In the genomic region with DNA sequence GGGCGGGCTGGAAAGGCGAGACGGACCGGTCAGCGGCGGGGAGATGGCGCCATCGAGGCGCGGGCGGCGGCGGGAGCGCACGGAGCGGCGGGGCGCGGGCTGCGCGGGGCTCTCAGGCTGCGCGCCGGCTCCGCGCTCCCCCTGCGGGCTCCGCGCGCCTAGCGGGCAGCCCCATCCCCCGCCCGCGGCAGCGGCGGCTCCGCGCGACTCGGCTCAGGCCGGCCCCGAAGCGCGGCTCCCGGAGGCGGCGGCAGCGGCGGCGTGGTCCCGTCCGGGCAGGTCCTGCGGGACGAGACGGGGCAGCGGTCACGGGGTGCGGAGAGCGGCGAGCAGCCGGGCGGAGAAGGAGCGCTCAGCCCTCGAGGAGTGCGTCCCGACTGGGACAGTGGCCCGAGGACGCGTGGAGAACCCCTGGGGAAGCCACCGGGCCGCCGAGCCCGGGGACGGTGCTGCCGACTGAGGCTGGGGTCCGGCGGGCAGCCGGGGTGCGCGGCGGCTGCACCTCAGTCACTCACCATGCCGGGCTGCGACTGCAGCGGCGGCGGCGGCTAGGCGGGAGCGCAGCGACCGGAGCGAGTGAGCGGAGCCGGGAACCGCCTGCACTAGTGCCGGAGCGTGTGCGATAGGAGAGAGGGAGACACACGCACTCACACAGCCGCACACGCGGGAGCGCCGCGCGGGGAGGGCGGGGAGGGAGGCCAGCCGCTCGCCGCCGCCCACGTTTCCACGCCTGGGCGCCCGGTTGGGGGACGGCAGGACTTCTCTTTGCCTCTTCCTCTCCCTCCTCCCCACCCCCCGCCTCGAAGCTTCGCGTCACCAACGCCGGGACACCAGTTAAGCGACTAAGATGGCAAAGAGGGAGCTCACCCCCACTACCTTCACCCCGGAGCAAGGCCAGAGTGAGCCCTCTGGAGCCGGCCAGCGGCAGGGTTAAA, we compare ENCODE assay signal across 9 mouse cellular contexts. TPM values are rescaled to one million over a fixed set of nuclear protein-coding genes. Genes with fewer than 3 reads are reported as not detected.
DNase-seq lines count a peak whose midpoint lies in the region; ATAC-seq and TF ChIP-seq lines count a peak whose summit lies in the region.
"Had no signal": no experiment of that assay in that cellular context is flagged by ENCODE, and none has a peak within 500 bp of the region (broad histone marks: within the 10 kb centered on the region; RNA-seq: fewer than 3 reads in every experiment).

No protein-coding gene starts in this region.

- H3K4me1 ChIP-seq in ES-E14 (ENCODE audit: control insufficient read depth in 2 of 2, insufficient read depth in 2 of 2, low read length in 2 of 2, poor library complexity in 1 of 2) = no peaks in the 10 kb centered on the region; a peak in 1 of 4 replicates
- peaks cover 4% of the 10 kb centered on the region for H3K4me1 ChIP-seq in embryonic fibroblast, embryonic 13.5 days (ENCODE audit: control insufficient read depth, insufficient read depth, low read length)
- peaks cover 15% of the 10 kb centered on the region; the same call in 1 of the 2 replicates for H3K4me1 ChIP-seq in hindbrain, embryonic 16.5 days (ENCODE audit: control insufficient read depth, insufficient read depth, low read depth, low read length)
- H3K4me1 ChIP-seq in limb, embryonic 13.5 days = peaks cover 20% of the 10 kb centered on the region
- peaks cover 49% of the 10 kb centered on the region for H3K4me1 ChIP-seq in neural tube, embryonic 13.5 days (replicated peaks)

- peak; percentile 74 for ATAC-seq in hindbrain, embryonic 16.5 days
- ATAC-seq in limb, embryonic 13.5 days (ENCODE audit: low FRiP score, low read depth) = peak; percentile 40
- ATAC-seq in neural tube, embryonic 13.5 days (ENCODE audit: low read depth) = peak; percentile 80

- no peaks in the 10 kb centered on the region for H3K36me3 ChIP-seq in ES-E14 (ENCODE audit: control insufficient read depth, insufficient read depth, low read length, poor library complexity, severe bottlenecking)
- no peaks in the 10 kb centered on the region for H3K36me3 ChIP-seq in hindbrain, embryonic 16.5 days (ENCODE audit: control insufficient read depth, insufficient read depth, low read length)
- H3K36me3 ChIP-seq in limb, embryonic 13.5 days = no peaks in the 10 kb centered on the region
- H3K36me3 ChIP-seq in neural tube, embryonic 13.5 days = no peaks in the 10 kb centered on the region

- in situ Hi-C loops in ES-E14 (cut with MboI; ENCODE audit: low sequenced_read_pairs in 2 of 2, unreplicated experiment in 2 of 2) = no loop called here

- no peak for TF ChIP-seq POLR2A in embryonic fibroblast, embryonic 13.5 days (IDR thresholded peaks at IDR 0.05; ENCODE audit: low read depth, low read length)

- intact Hi-C loops in gastrocnemius, adult 2 months (cut with DNase I) = no loop called here

- no peak for TF ChIP-seq CTCF in gastrocnemius, adult 2 months (IDR thresholded peaks at IDR 0.05)
- no peak for TF ChIP-seq CTCF in embryonic fibroblast, embryonic 13.5 days (IDR thresholded peaks at IDR 0.05; ENCODE audit: borderline replicate concordance, insufficient read depth, low read length)

- peak overlapping the region; percentile 40 for H3K9ac ChIP-seq in ES-E14 (ENCODE audit: insufficient read depth, low read depth, low read length, poor library complexity, severe bottlenecking)
- H3K9ac ChIP-seq in hindbrain, embryonic 16.5 days (ENCODE audit: low read depth, low read length) = peak overlapping the region; percentile 79
- H3K9ac ChIP-seq in limb, embryonic 13.5 days = peak overlapping the region; percentile 61
- peak overlapping the region; percentile 80 for H3K9ac ChIP-seq in neural tube, embryonic 13.5 days

- peak overlapping the region; percentile 86 for H3K4me2 ChIP-seq in hindbrain, embryonic 16.5 days (ENCODE audit: low read length)
- H3K4me2 ChIP-seq in limb, embryonic 13.5 days (replicated peaks) = peak overlapping the region; percentile 93
- H3K4me2 ChIP-seq in neural tube, embryonic 13.5 days = peak overlapping the region; percentile 72

- no peaks in the 10 kb centered on the region for H3K9me3 ChIP-seq in ES-E14 (ENCODE audit: control insufficient read depth, insufficient read depth, low read depth, low read length)
- no peaks in the 10 kb centered on the region for H3K9me3 ChIP-seq in hindbrain, embryonic 16.5 days (ENCODE audit: control insufficient read depth, low read length)
- H3K9me3 ChIP-seq in limb, embryonic 13.5 days = no peaks in the 10 kb centered on the region
- H3K9me3 ChIP-seq in neural tube, embryonic 13.5 days = no peaks in the 10 kb centered on the region

- peak overlapping the region; percentile 67 for H3K4me3 ChIP-seq in gastrocnemius, adult 2 months
- peak overlapping the region; percentile 81 to 84 for H3K4me3 ChIP-seq in ES-E14 (ENCODE audit: insufficient read depth in 1 of 2, low read depth in 1 of 2, low read length in 2 of 2, poor library complexity in 1 of 2, severe bottlenecking in 1 of 2)
- H3K4me3 ChIP-seq in embryonic fibroblast, embryonic 13.5 days (ENCODE audit: insufficient read depth, low read length) = peak overlapping the region; percentile 45
- peak overlapping the region; percentile 76 for H3K4me3 ChIP-seq in hindbrain, embryonic 16.5 days (ENCODE audit: low read length)
- peak overlapping the region; percentile 58 for H3K4me3 ChIP-seq in limb, embryonic 13.5 days
- H3K4me3 ChIP-seq in neural tube, embryonic 13.5 days = peak overlapping the region; percentile 60

- WGBS in hindbrain, embryonic 16.5 days = under 1% methylated on average over 74 of the region's 126 CpGs
- 1% methylated on average over 48 of the region's 126 CpGs for WGBS in limb, embryonic 13.5 days
- under 1% methylated on average over 85 of the region's 126 CpGs for WGBS in neural tube, embryonic 13.5 days

- H3K27me3 ChIP-seq in hindbrain, embryonic 16.5 days (replicated peaks; ENCODE audit: control insufficient read depth, insufficient read depth, low read length) = peaks cover 10% of the 10 kb centered on the region
- H3K27me3 ChIP-seq in limb, embryonic 13.5 days = peaks cover 97% of the 10 kb centered on the region
- peaks cover 73% of the 10 kb centered on the region for H3K27me3 ChIP-seq in neural tube, embryonic 13.5 days

- DNase-seq in gastrocnemius, adult 2 months = peak; percentile 47
- no peak for DNase-seq in gastrocnemius, adult 18-20 months (ENCODE audit: low spot score)
- DNase-seq in ES-E14 (ENCODE audit: low read depth, low spot score) = peak; percentile 27
- no peak for DNase-seq in spleen, postnatal 4 days (ENCODE audit: low spot score in 2 of 2)

- no peak overlapping the region for H3K27ac ChIP-seq in gastrocnemius, adult 2 months
- H3K27ac ChIP-seq in ES-E14 (ENCODE audit: insufficient read depth, low read depth, low read length, poor library complexity, severe bottlenecking) = no peak overlapping the region
- no peak overlapping the region for H3K27ac ChIP-seq in embryonic fibroblast, embryonic 13.5 days (ENCODE audit: insufficient read depth, low read length)
- H3K27ac ChIP-seq in hindbrain, embryonic 16.5 days (ENCODE audit: low read depth, low read length) = peak overlapping the region; percentile 77
- H3K27ac ChIP-seq in limb, embryonic 13.5 days = no peak overlapping the region
- peak overlapping the region; percentile 82 for H3K27ac ChIP-seq in neural tube, embryonic 13.5 days (replicated peaks)

TF ChIP-seq in ES-E14, 5 proteins besides CTCF, POLR2A, EP300 and RAD21:
- TF ChIP-seq CHD2 (IDR thresholded peaks at IDR 0.05; ENCODE audit: low read depth, low read length) (no peak), ZC3H11A (IDR thresholded peaks at IDR 0.05; ENCODE audit: borderline replicate concordance, low read depth, low read length) (no peak), HCFC1 (IDR thresholded peaks at IDR 0.05; ENCODE audit: borderline replicate concordance, insufficient read depth, low read length) (no peak), MAFK (IDR thresholded peaks at IDR 0.05; ENCODE audit: insufficient read depth, low read depth, low read length) (no peak), ZNF384 (IDR thresholded peaks at IDR 0.05; ENCODE audit: low read depth, low read length) (no peak)

RNA-seq across cellular contexts. Expression of gene Shisa6, which starts 0.5 kb away (rescaled TPM):
- total RNA-seq in gastrocnemius, adult 2 months (2021) = under 1 TPM in 1 of 2 experiments, not detected in 1; 0.05 TPM
- under 1 TPM; 0.05 to 0.14 TPM for total RNA-seq in gastrocnemius, adult 18-20 months (2021)
- 0.09 and 0.11 TPM in 2 replicates for total RNA-seq in ES-E14 (2012; rRNA removed)
- 0.72 and 1.7 TPM in 2 replicates for polyA plus RNA-seq in embryonic fibroblast, embryonic 13.5 days (2011; ENCODE audit: insufficient read length, low read depth, missing spikeins)
- 2.7 and 4.3 TPM in 2 replicates for polyA plus RNA-seq in hindbrain, embryonic 16.5 days (2015; fragmentation: Nextera tagmentation; extraction: Ambion mirVana)
- polyA plus RNA-seq in limb, embryonic 13.5 days (2015; fragmentation: Nextera tagmentation; extraction: Ambion mirVana) = 0.47 and 0.51 TPM in 2 replicates
- polyA plus RNA-seq in neural tube, embryonic 13.5 days (2015; fragmentation: Nextera tagmentation; extraction: Ambion mirVana) = 3.7 and 4.8 TPM in 2 replicates
- total RNA-seq: CH12.LX had no signal

Comparison
In these comparisons a context has a peak if more than half of its experiments do, and no peak if none do; other contexts are left out.
1. DNase-seq: peak in gastrocnemius, adult 2 months (single experiment) and ES-E14 (single experiment); none in gastrocnemius, adult 18-20 months (single experiment) and spleen, postnatal 4 days (0 of 2).
2. H3K27ac ChIP-seq: peak in hindbrain, embryonic 16.5 days (single experiment) and neural tube, embryonic 13.5 days (single experiment); none in gastrocnemius, adult 2 months (single experiment), ES-E14 (single experiment), embryonic fibroblast, embryonic 13.5 days (single experiment) and limb, embryonic 13.5 days (single experiment).
3. Peak in every context shown above with its lines, with median percentiles within 50 percentile points of each other: H3K4me3 ChIP-seq, H3K9ac ChIP-seq, ATAC-seq and H3K4me2 ChIP-seq.